Mouse (Mus musculus) ES-Bruce4 (cell line): ENCODE data around the gene Mtus2.

Source experiments
- CTCF ChIP-seq: IDR thresholded peaks from one replicate; pipeline ENCODE4 v1.8.1; 2011; ENCODE audit warnings: low read depth, low read length
- POLR2A ChIP-seq: IDR thresholded peaks from one replicate; pipeline ENCODE4 v1.8.1; 2011; ENCODE audit warnings: low read length; ENCODE audit not compliant: insufficient read depth

DNA sequence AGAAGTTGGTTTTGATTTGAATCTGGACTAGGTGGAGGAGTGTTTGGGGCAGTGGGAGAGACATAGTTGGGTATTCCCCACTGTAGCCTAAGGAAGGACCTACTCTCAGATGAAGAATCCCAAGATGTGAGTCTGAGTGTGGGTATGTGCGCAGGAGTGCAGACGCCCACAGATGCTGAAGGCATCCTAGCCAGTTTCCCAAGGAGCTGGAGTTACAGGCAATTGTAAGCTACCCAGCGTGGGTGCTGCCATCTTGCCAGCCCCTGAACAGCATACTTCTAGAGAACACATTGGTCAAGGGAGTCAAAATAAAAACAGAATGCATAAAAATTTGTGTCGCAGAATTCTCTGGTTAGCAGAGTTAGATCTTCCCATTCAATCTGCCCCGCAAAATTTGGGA is 325.5 kb downstream of the Mtus2 start:
- TF ChIP-seq POLR2A = no peak
- no peak for TF ChIP-seq CTCF
